Mouse (Mus musculus): ENCODE measurements around the gene Sardh. TPM values are rescaled to one million over a fixed set of nuclear protein-coding genes. Genes with fewer than 3 reads are reported as not detected.

Gene Sardh
- 2.9 and 6.3 TPM in 2 replicates for polyA plus RNA-seq (2012; rRNA removed)

GRCm38 (mm10) chr2:27248211-27248610, at the start of gene Sardh:
TSS of gene Sardh (minus strand) at chr2:27248337.

GRCm38 (mm10) chr2:27164796-27165590, 83.1 kb downstream of the Sardh start, which contains the start of gene Dbh:
TSS of gene Dbh (plus strand) at chr2:27165233.

GRCm38 (mm10) chr2:27141950-27142693, 106.0 kb downstream of the Sardh start, which contains the start of gene Fam163b:
TSS of gene Fam163b (minus strand) at chr2:27142491.

Other genes with a start within 250 kb of the Sardh start
- gene Cacfd1, start 238.4 kb downstream of the Sardh start, polyA plus RNA-seq (2012; rRNA removed), result 88.2 and 92.6 TPM in 2 replicates
- gene Slc2a6, start 220.3 kb downstream of the Sardh start, polyA plus RNA-seq (2012; rRNA removed), result 5.9 and 6.6 TPM in 2 replicates
- 0.17 and 5.7 TPM in 2 replicates for gene Mymk, start 176.2 kb downstream of the Sardh start, polyA plus RNA-seq (2012; rRNA removed)
- 9.4 and 10.7 TPM in 2 replicates for gene Adamtsl2, start 169.0 kb downstream of the Sardh start, polyA plus RNA-seq (2012; rRNA removed)
- 4.5 and 4.6 TPM in 2 replicates for gene Fam163b, start 105.8 kb downstream of the Sardh start, polyA plus RNA-seq (2012; rRNA removed)
- 0.88 and 2.5 TPM in 2 replicates for gene Dbh, start 83.1 kb downstream of the Sardh start, polyA plus RNA-seq (2012; rRNA removed)
- 49.1 and 51.1 TPM in 2 replicates for gene Vav2, start 178.7 kb upstream of the Sardh start, polyA plus RNA-seq (2012; rRNA removed)
- 28.3 and 29.6 TPM in 2 replicates for gene Brd3os, start 194.0 kb upstream of the Sardh start, polyA plus RNA-seq (2012; rRNA removed)

Measured in central nervous system, embryonic 14 days (tissue).